In genomic region chr10:45485761-45486602, GRCm38 (mm10) we compare ENCODE assay signal across 8 mouse cellular contexts. TPM values are rescaled to one million over a fixed set of nuclear protein-coding genes. Genes with fewer than 3 reads are reported as not detected.
DNase-seq lines count a peak whose midpoint lies in the region; ATAC-seq and TF ChIP-seq lines count a peak whose summit lies in the region.

Gene Lin28b, minus strand, starts transcription at chr10:45486395.

- no peaks in the 10 kb centered on the region for H3K9me3 ChIP-seq in forebrain, embryonic 16.5 days (ENCODE audit: control insufficient read depth, low read length)
- no peaks in the 10 kb centered on the region for H3K9me3 ChIP-seq in hindbrain, postnatal 0 days (ENCODE audit: low read length)
- H3K9me3 ChIP-seq in limb, embryonic 10.5 days (replicated peaks): no peaks in the 10 kb centered on the region
- no peaks in the 10 kb centered on the region for H3K9me3 ChIP-seq in midbrain, embryonic 14.5 days (ENCODE audit: control insufficient read depth, low read length)

- peak within 1 kb of the TSS; percentile 75 for H3K4me3 ChIP-seq in forebrain, embryonic 16.5 days (replicated peaks; ENCODE audit: low read length)
- H3K4me3 ChIP-seq in hindbrain, postnatal 0 days (ENCODE audit: low read length): peak within 1 kb of the TSS; percentile 70
- H3K4me3 ChIP-seq in limb, embryonic 10.5 days: peak within 1 kb of the TSS; percentile 84
- peak within 1 kb of the TSS; percentile 76 for H3K4me3 ChIP-seq in midbrain, embryonic 14.5 days (replicated peaks; ENCODE audit: low read depth, low read length)

- peak within 1 kb of the TSS; percentile 85 for H3K4me2 ChIP-seq in forebrain, embryonic 16.5 days (ENCODE audit: low read length)
- H3K4me2 ChIP-seq in hindbrain, postnatal 0 days (ENCODE audit: low read depth, low read length): peak within 1 kb of the TSS; percentile 79
- H3K4me2 ChIP-seq in midbrain, embryonic 14.5 days (ENCODE audit: low read length): peak within 1 kb of the TSS; percentile 79

- peaks cover 2% of the 10 kb centered on the region; the same call in 1 of the 2 replicates for H3K4me1 ChIP-seq in forebrain, embryonic 16.5 days (replicated peaks; ENCODE audit: control insufficient read depth, insufficient read depth, low read length)
- H3K4me1 ChIP-seq in hindbrain, postnatal 0 days (ENCODE audit: insufficient read depth, low read length): no peaks in the 10 kb centered on the region
- H3K4me1 ChIP-seq in limb, embryonic 10.5 days: peaks cover 17% of the 10 kb centered on the region
- no peaks in the 10 kb centered on the region for H3K4me1 ChIP-seq in midbrain, embryonic 14.5 days (ENCODE audit: control insufficient read depth, insufficient read depth, low read length)

- no peak for TF ChIP-seq CTCF in hindbrain, postnatal 0 days (IDR thresholded peaks at IDR 0.05; ENCODE audit: low read depth)

- peak within 1 kb of the TSS; percentile 80 for H3K27ac ChIP-seq in forebrain, embryonic 16.5 days (ENCODE audit: low read length)
- H3K27ac ChIP-seq in hindbrain, postnatal 0 days: peak within 1 kb of the TSS; percentile 95
- H3K27ac ChIP-seq in limb, embryonic 10.5 days: peak within 1 kb of the TSS; percentile 96
- peak within 1 kb of the TSS; percentile 96 for H3K27ac ChIP-seq in midbrain, embryonic 14.5 days (replicated peaks; ENCODE audit: low read depth, low read length)

- H3K9ac ChIP-seq in forebrain, embryonic 16.5 days (replicated peaks; ENCODE audit: low read depth, low read length): peak within 1 kb of the TSS; percentile 71
- H3K9ac ChIP-seq in hindbrain, postnatal 0 days (replicated peaks; ENCODE audit: low read length): peak within 1 kb of the TSS; percentile 74
- peak within 1 kb of the TSS; percentile 76 for H3K9ac ChIP-seq in midbrain, embryonic 14.5 days (replicated peaks; ENCODE audit: low read length)

- ATAC-seq in forebrain, embryonic 16.5 days: peak; percentile 91
- ATAC-seq in hindbrain, postnatal 0 days: peak; percentile 96
- ATAC-seq in midbrain, embryonic 14.5 days (ENCODE audit: low FRiP score, low TSS enrichment): peak; percentile 94

- no peaks in the 10 kb centered on the region for H3K36me3 ChIP-seq in forebrain, embryonic 16.5 days (ENCODE audit: control insufficient read depth, insufficient read depth)
- no peaks in the 10 kb centered on the region for H3K36me3 ChIP-seq in hindbrain, postnatal 0 days (ENCODE audit: insufficient read depth, low read length)
- no peaks in the 10 kb centered on the region for H3K36me3 ChIP-seq in limb, embryonic 10.5 days
- no peaks in the 10 kb centered on the region for H3K36me3 ChIP-seq in midbrain, embryonic 14.5 days (ENCODE audit: control insufficient read depth, insufficient read depth, low read length)

- WGBS in forebrain, embryonic 16.5 days: under 1% methylated on average over 96 of the region's 139 CpGs
- under 1% methylated on average over 115 of the region's 139 CpGs for WGBS in hindbrain, postnatal 0 days
- WGBS in limb, embryonic 10.5 days: under 1% methylated on average over 135 of the region's 139 CpGs
- under 1% methylated on average over 134 of the region's 139 CpGs for WGBS in midbrain, embryonic 14.5 days

- peak; percentile 30 for DNase-seq in gastrocnemius, postnatal 10 days
- no peak for DNase-seq in gastrocnemius, adult 18-20 months (ENCODE audit: low spot score)
- DNase-seq in cerebellum, adult 11-12 months: peak; percentile 30
- peak; percentile 90 for DNase-seq in hindbrain, postnatal 0 days (ENCODE audit: low spot score)
- DNase-seq in limb, embryonic 10.5 days (ENCODE audit: low spot score): peak; percentile 86
- peak; percentile 94 for DNase-seq in midbrain, embryonic 14.5 days
- peak; percentile 32 for DNase-seq in telencephalon, adult 2 months (ENCODE audit: low read depth, low spot score)

- H3K27me3 ChIP-seq in forebrain, embryonic 16.5 days (replicated peaks; ENCODE audit: control insufficient read depth, insufficient read depth, low read length): peaks cover 5% of the 10 kb centered on the region; the same call in 1 of the 2 replicates
- 0 out of 2 replicates have a peak, but pooled peaks cover 6% of the 10 kb centered on the region for H3K27me3 ChIP-seq in hindbrain, postnatal 0 days (ENCODE audit: insufficient read depth, low read length)
- H3K27me3 ChIP-seq in limb, embryonic 10.5 days (ENCODE audit: low read depth, poor library complexity, severe bottlenecking): peaks cover 6% of the 10 kb centered on the region
- H3K27me3 ChIP-seq in midbrain, embryonic 14.5 days (ENCODE audit: control insufficient read depth, insufficient read depth, low read length): no peaks in the 10 kb centered on the region; the same call in 1 of the 2 replicates

RNA-seq across cellular contexts. Expression of gene Lin28b, which starts in this region (rescaled TPM):
- total RNA-seq in gastrocnemius, postnatal 10 days (2021): not detected
- not detected for total RNA-seq in gastrocnemius, adult 18-20 months (2021)
- 3.2 and 5.2 TPM in 2 replicates for polyA plus RNA-seq in forebrain, embryonic 16.5 days (2015; fragmentation: Nextera tagmentation; extraction: Ambion mirVana)
- 6.7 and 8.0 TPM in 2 replicates for total RNA-seq in hindbrain, postnatal 0 days (2014; rRNA removed)
- polyA plus RNA-seq in hindbrain, postnatal 0 days (2015; fragmentation: Nextera tagmentation; extraction: Ambion mirVana): 3.6 and 4.5 TPM in 2 replicates
- polyA plus RNA-seq in limb, embryonic 10.5 days (2016; fragmentation: Nextera tagmentation; extraction: Ambion mirVana): 44.7 and 59.5 TPM in 2 replicates
- polyA plus RNA-seq in midbrain, embryonic 14.5 days (2014; fragmentation: Nextera tagmentation; extraction: Ambion mirVana): 8.4 and 11.0 TPM in 2 replicates

Comparison
In these comparisons a context has a peak if more than half of its experiments do, and no peak if none do; other contexts are left out.
1. Peak in DNase-seq in gastrocnemius, postnatal 10 days; RNA of the gene not detected or under 1 TPM.